In the genomic region with DNA sequence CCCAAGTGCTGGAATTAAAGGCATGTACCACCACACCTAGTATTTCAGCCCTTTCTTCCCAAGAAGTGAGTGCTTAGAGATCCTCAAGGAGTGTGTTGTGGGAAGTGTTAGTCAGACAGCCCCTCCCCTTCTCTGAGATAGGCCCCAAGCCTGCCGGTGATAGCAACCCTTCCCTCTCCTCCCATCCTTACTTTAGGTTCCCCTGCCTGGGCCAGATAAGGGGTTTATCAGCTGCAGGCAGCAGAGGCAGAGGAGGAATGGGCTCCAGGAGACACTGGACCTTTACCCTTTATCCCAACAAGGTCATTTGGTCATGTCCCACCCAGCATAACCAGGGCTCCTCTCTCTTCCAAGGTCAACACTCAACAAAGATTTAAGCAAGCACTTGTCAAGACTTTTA, we compare ENCODE assay signal across 15 mouse cellular contexts. TPM values are rescaled to one million over a fixed set of nuclear protein-coding genes. Genes with fewer than 3 reads are reported as not detected.
DNase-seq lines count a peak whose midpoint lies in the region; ATAC-seq lines count a peak whose summit lies in the region.
"Had no signal": no experiment of that assay in that cellular context is flagged by ENCODE, and none has a peak within 500 bp of the region (broad histone marks: within the 10 kb centered on the region; RNA-seq: fewer than 3 reads in every experiment).

No protein-coding gene starts in this region.

- peak overlapping the region; percentile 94 for H3K9ac ChIP-seq in liver, embryonic 15.5 days
- no peak overlapping the region for H3K9ac ChIP-seq in midbrain, embryonic 13.5 days (replicated peaks)
- H3K9ac ChIP-seq: embryonic facial prominence, embryonic 15.5 days; hindbrain, embryonic 15.5 days; limb, embryonic 13.5 days had no signal

- peak overlapping the region; percentile 85 for H3K4me2 ChIP-seq in liver, embryonic 15.5 days
- H3K4me2 ChIP-seq in midbrain, embryonic 13.5 days (replicated peaks): no peak overlapping the region
- H3K4me2 ChIP-seq: embryonic facial prominence, embryonic 15.5 days; hindbrain, embryonic 15.5 days; limb, embryonic 13.5 days had no signal

- DNase-seq in embryonic facial prominence, embryonic 10.5 days (ENCODE audit: low spot score): no peak
- no peak for DNase-seq in right cerebral cortex, adult 2 months (ENCODE audit: low spot score in 2 of 2)
- DNase-seq in kidney, adult 18-20 months: no peak
- DNase-seq: heart, adult 18-20 months; kidney, postnatal 10 days had no signal

- H3K4me3 ChIP-seq in megakaryocyte, embryonic 14.5 days (replicated peaks): peak overlapping the region; percentile 97
- peak overlapping the region; percentile 6; the same call in 1 of the 2 replicates for H3K4me3 ChIP-seq in embryonic facial prominence, embryonic 10.5 days
- peak overlapping the region; percentile 77 for H3K4me3 ChIP-seq in liver, embryonic 15.5 days (replicated peaks)
- H3K4me3 ChIP-seq in midbrain, embryonic 13.5 days (replicated peaks): no peak overlapping the region
- H3K4me3 ChIP-seq: embryonic facial prominence, embryonic 15.5 days; hindbrain, embryonic 15.5 days; limb, embryonic 13.5 days; myocyte had no signal

- no peaks in the 10 kb centered on the region for H3K27me3 ChIP-seq in megakaryocyte, embryonic 14.5 days (replicated peaks)
- H3K27me3 ChIP-seq in embryonic facial prominence, embryonic 10.5 days (replicated peaks; ENCODE audit: low read depth, poor library complexity, severe bottlenecking): peaks cover 21% of the 10 kb centered on the region
- no peaks in the 10 kb centered on the region for H3K27me3 ChIP-seq in liver, embryonic 15.5 days
- peaks cover 4% of the 10 kb centered on the region; the same call in 1 of the 2 replicates for H3K27me3 ChIP-seq in midbrain, embryonic 13.5 days
- H3K27me3 ChIP-seq: embryonic facial prominence, embryonic 15.5 days; limb, embryonic 13.5 days had no signal

- H3K4me1 ChIP-seq in megakaryocyte, embryonic 14.5 days: peaks cover 68% of the 10 kb centered on the region
- peaks cover 20% of the 10 kb centered on the region for H3K4me1 ChIP-seq in embryonic facial prominence, embryonic 10.5 days
- H3K4me1 ChIP-seq in liver, embryonic 15.5 days (replicated peaks): peaks cover 74% of the 10 kb centered on the region
- peaks cover 12% of the 10 kb centered on the region for H3K4me1 ChIP-seq in midbrain, embryonic 13.5 days (replicated peaks)

- no peak for ATAC-seq in megakaryocyte, adult 5-6 weeks (ENCODE audit: poor library complexity, severe bottlenecking)
- peak; percentile 77 for ATAC-seq in liver, embryonic 15.5 days (ENCODE audit: insufficient read depth)
- ATAC-seq in midbrain, embryonic 13.5 days: no peak
- ATAC-seq: activated CD4-positive, CD25-positive, alpha-beta regulatory T cell, adult 4 months had no signal

- H3K9me3 ChIP-seq in megakaryocyte, embryonic 14.5 days: no peaks in the 10 kb centered on the region
- no peaks in the 10 kb centered on the region for H3K9me3 ChIP-seq in embryonic facial prominence, embryonic 10.5 days
- H3K9me3 ChIP-seq in liver, embryonic 15.5 days (replicated peaks): no peaks in the 10 kb centered on the region
- H3K9me3 ChIP-seq in midbrain, embryonic 13.5 days: no peaks in the 10 kb centered on the region
- H3K9me3 ChIP-seq: embryonic facial prominence, embryonic 15.5 days; hindbrain, embryonic 15.5 days; limb, embryonic 13.5 days had no signal

- no peak overlapping the region for H3K27ac ChIP-seq in embryonic facial prominence, embryonic 10.5 days (replicated peaks)
- H3K27ac ChIP-seq in liver, embryonic 15.5 days (replicated peaks): peak overlapping the region; percentile 99
- no peak overlapping the region for H3K27ac ChIP-seq in midbrain, embryonic 13.5 days
- H3K27ac ChIP-seq: embryonic facial prominence, embryonic 15.5 days; hindbrain, embryonic 15.5 days had no signal

- WGBS in embryonic facial prominence, embryonic 10.5 days: 74% methylated on average over 1 of the region's 1 CpGs
- WGBS in liver, embryonic 15.5 days (ENCODE audit: insufficient replicate concordance): 15% methylated on average over 1 of the region's 1 CpGs
- 68% methylated on average over 1 of the region's 1 CpGs for WGBS in midbrain, embryonic 13.5 days

- peaks cover 74% of the 10 kb centered on the region for H3K36me3 ChIP-seq in megakaryocyte, embryonic 14.5 days (replicated peaks; ENCODE audit: low read length)
- H3K36me3 ChIP-seq in embryonic facial prominence, embryonic 10.5 days (replicated peaks): peaks cover 36% of the 10 kb centered on the region
- peaks cover 63% of the 10 kb centered on the region for H3K36me3 ChIP-seq in liver, embryonic 15.5 days (replicated peaks)
- H3K36me3 ChIP-seq in midbrain, embryonic 13.5 days: peaks cover 27% of the 10 kb centered on the region

RNA-seq across cellular contexts. Expression of a gene that starts 6.6 kb away (rescaled TPM):
- 321 and 342 TPM in 2 replicates for polyA plus RNA-seq in megakaryocyte, embryonic 14.5 days (2012; ENCODE audit: insufficient read depth, low replicate concordance)
- 205 and 258 TPM in 2 replicates for total RNA-seq in megakaryocyte, adult 5-6 weeks (2015)
- total RNA-seq in megakaryocyte, adult 5-6 weeks (2017): 218 and 249 TPM in 2 replicates
- polyA plus RNA-seq in embryonic facial prominence, embryonic 10.5 days (2016; fragmentation: Nextera tagmentation; extraction: Ambion mirVana): 4.7 and 5.9 TPM in 2 replicates
- polyA plus RNA-seq in liver, embryonic 15.5 days (2015; fragmentation: Nextera tagmentation; extraction: Ambion mirVana): 207 and 217 TPM in 2 replicates
- polyA plus RNA-seq in midbrain, embryonic 13.5 days (2015; fragmentation: Nextera tagmentation; extraction: Ambion mirVana): 0.75 and 0.82 TPM in 2 replicates
- total RNA-seq: layer of hippocampus, postnatal 25 days had no signal

RNA-seq across cellular contexts. Expression of a gene that starts 11.4 kb away (rescaled TPM):
- 12.1 and 56.4 TPM in 2 replicates for polyA plus RNA-seq in megakaryocyte, embryonic 14.5 days (2012; ENCODE audit: insufficient read depth, low replicate concordance)
- 320 and 365 TPM in 2 replicates for total RNA-seq in megakaryocyte, adult 5-6 weeks (2015)
- total RNA-seq in megakaryocyte, adult 5-6 weeks (2017): 765 and 767 TPM in 2 replicates
- 1,897 and 1,928 TPM in 2 replicates for polyA plus RNA-seq in embryonic facial prominence, embryonic 10.5 days (2016; fragmentation: Nextera tagmentation; extraction: Ambion mirVana)
- polyA plus RNA-seq in liver, embryonic 15.5 days (2015; fragmentation: Nextera tagmentation; extraction: Ambion mirVana): 193 and 220 TPM in 2 replicates
- 1,022 and 1,113 TPM in 2 replicates for polyA plus RNA-seq in midbrain, embryonic 13.5 days (2015; fragmentation: Nextera tagmentation; extraction: Ambion mirVana)

RNA-seq across cellular contexts. Expression of a gene that starts 12.0 kb away (rescaled TPM):
- polyA plus RNA-seq in megakaryocyte, embryonic 14.5 days (2012; ENCODE audit: insufficient read depth, low replicate concordance): 0.77 and 1.5 TPM in 2 replicates
- total RNA-seq in megakaryocyte, adult 5-6 weeks (2015): 56.0 and 60.5 TPM in 2 replicates
- 113 and 133 TPM in 2 replicates for total RNA-seq in megakaryocyte, adult 5-6 weeks (2017)
- 202 and 206 TPM in 2 replicates for polyA plus RNA-seq in embryonic facial prominence, embryonic 10.5 days (2016; fragmentation: Nextera tagmentation; extraction: Ambion mirVana)
- 44.5 and 49.2 TPM in 2 replicates for polyA plus RNA-seq in liver, embryonic 15.5 days (2015; fragmentation: Nextera tagmentation; extraction: Ambion mirVana)
- polyA plus RNA-seq in midbrain, embryonic 13.5 days (2015; fragmentation: Nextera tagmentation; extraction: Ambion mirVana): 146 and 164 TPM in 2 replicates

RNA-seq across cellular contexts. Expression of a gene that starts 20.9 kb away (rescaled TPM):
- 33.2 and 56.2 TPM in 2 replicates for polyA plus RNA-seq in megakaryocyte, embryonic 14.5 days (2012; ENCODE audit: insufficient read depth, low replicate concordance)
- 246 and 255 TPM in 2 replicates for total RNA-seq in megakaryocyte, adult 5-6 weeks (2015)
- 87.7 and 93.9 TPM in 2 replicates for total RNA-seq in megakaryocyte, adult 5-6 weeks (2017)
- 281 and 285 TPM in 2 replicates for polyA plus RNA-seq in embryonic facial prominence, embryonic 10.5 days (2016; fragmentation: Nextera tagmentation; extraction: Ambion mirVana)
- polyA plus RNA-seq in liver, embryonic 15.5 days (2015; fragmentation: Nextera tagmentation; extraction: Ambion mirVana): 196 and 203 TPM in 2 replicates
- polyA plus RNA-seq in midbrain, embryonic 13.5 days (2015; fragmentation: Nextera tagmentation; extraction: Ambion mirVana): 218 and 221 TPM in 2 replicates

RNA-seq across cellular contexts. Expression of a gene that starts 58.8 kb away (rescaled TPM):
- 1.00 and 1.6 TPM in 2 replicates for polyA plus RNA-seq in megakaryocyte, embryonic 14.5 days (2012; ENCODE audit: insufficient read depth, low replicate concordance)
- total RNA-seq in megakaryocyte, adult 5-6 weeks (2015): 2.9 and 3.8 TPM in 2 replicates
- 1.7 and 3.3 TPM in 2 replicates for total RNA-seq in megakaryocyte, adult 5-6 weeks (2017)
- 0.16 and 0.29 TPM in 2 replicates for polyA plus RNA-seq in embryonic facial prominence, embryonic 10.5 days (2016; fragmentation: Nextera tagmentation; extraction: Ambion mirVana)
- 0.86 and 1.0 TPM in 2 replicates for polyA plus RNA-seq in liver, embryonic 15.5 days (2015; fragmentation: Nextera tagmentation; extraction: Ambion mirVana)
- polyA plus RNA-seq in midbrain, embryonic 13.5 days (2015; fragmentation: Nextera tagmentation; extraction: Ambion mirVana): 0.18 and 0.94 TPM in 2 replicates
- total RNA-seq: heart, adult 18-20 months had no signal
- polyA plus RNA-seq: activated CD4-positive, CD25-positive, alpha-beta regulatory T cell, adult 4 months had no signal

Comparison
In these comparisons a context has a peak if more than half of its experiments do, and no peak if none do; other contexts are left out.
1. RNA of a gene that starts 6.6 kb away (polyA plus RNA-seq): 321 to 342 TPM in megakaryocyte, embryonic 14.5 days and 207 to 217 TPM in liver, embryonic 15.5 days; 4.7 to 5.9 TPM in embryonic facial prominence, embryonic 10.5 days and 0.75 to 0.82 TPM in midbrain, embryonic 13.5 days; every median in the first group is over 10 times any median in the second.
2. RNA of a gene that starts 12.0 kb away (polyA plus RNA-seq): 202 to 206 TPM in embryonic facial prominence, embryonic 10.5 days, 146 to 164 TPM in midbrain, embryonic 13.5 days and 44.5 to 49.2 TPM in liver, embryonic 15.5 days; 0.77 to 1.5 TPM in megakaryocyte, embryonic 14.5 days; every median in the first group is over 10 times any median in the second.